Mouse (Mus musculus): Measurements from ENCODE around the gene Olfr556.
"Not testable (repeated sequence)": the region's sequence is repeated elsewhere in the genome, so short reads cannot be mapped to it uniquely, and the experiment has no call there.

The Olfr556 gene

GRCm38 (mm10) chr7:102664599-102664998, at the start of gene Olfr556:
Gene Olfr556 (plus strand): TSS chr7:102664899.
- no peak for DNase-seq (ENCODE audit: low spot score)

GRCm38 (mm10) chr7:102618118-102618517, 46.6 kb upstream of the Olfr556 start, which contains the start of gene Olfr553:
Gene Olfr553 (minus strand): TSS chr7:102618218.
- DNase-seq (ENCODE audit: low spot score), result no peak

GRCm38 (mm10) chr7:102619608-102620007, 45.1 kb upstream of the Olfr556 start:
- DNase-seq (ENCODE audit: low spot score), result no peak

GRCm38 (mm10) chr7:102620368-102620767, 44.3 kb upstream of the Olfr556 start:
- DNase-seq (ENCODE audit: low spot score), result not testable (repeated sequence)

- no peak for DNase-seq (ENCODE audit: low spot score)
Observed at GRCm38 (mm10) chr7:102636665-102637064, 28.0 kb upstream of the Olfr556 start.

GRCm38 (mm10) chr7:102638132-102638531, 26.6 kb upstream of the Olfr556 start, which contains the start of gene Olfr554:
Gene Olfr554 (plus strand): TSS chr7:102638432.
- DNase-seq (ENCODE audit: low spot score), result no peak

- DNase-seq (ENCODE audit: low spot score), result not testable (repeated sequence)
Observed at GRCm38 (mm10) chr7:102644945-102645344, 19.8 kb upstream of the Olfr556 start.

GRCm38 (mm10) chr7:102658523-102658922, 6.2 kb upstream of the Olfr556 start, which contains the start of gene Olfr555:
Gene Olfr555 (plus strand): TSS chr7:102658823.
- no peak for DNase-seq (ENCODE audit: low spot score)

GRCm38 (mm10) chr7:102665378-102665777, 679 bp downstream of the Olfr556 start:
- DNase-seq (ENCODE audit: low spot score), result no peak

- DNase-seq (ENCODE audit: low spot score), result no peak
Observed at GRCm38 (mm10) chr7:102676225-102676624, 11.5 kb downstream of the Olfr556 start.

- DNase-seq (ENCODE audit: low spot score), result no peak
Observed at GRCm38 (mm10) chr7:102681916-102682315, 17.2 kb downstream of the Olfr556 start.

- peak; percentile 92 for DNase-seq (ENCODE audit: low spot score)
Observed at GRCm38 (mm10) chr7:102686944-102687501, 22.3 kb downstream of the Olfr556 start, which contains the start of gene Trim68. Gene Trim68 (minus strand): TSS chr7:102687327.

- no peak for DNase-seq (ENCODE audit: low spot score)
Observed at GRCm38 (mm10) chr7:102695358-102696125, 30.8 kb downstream of the Olfr556 start, which contains the start of gene Olfr557. Gene Olfr557 (plus strand): TSS chr7:102695910.

- no peak for DNase-seq (ENCODE audit: low spot score)
Observed at GRCm38 (mm10) chr7:102698461-102698860, 33.8 kb downstream of the Olfr556 start.

GRCm38 (mm10) chr7:102701915-102702314, 37.2 kb downstream of the Olfr556 start, which contains the start of gene Olfr558:
Gene Olfr558 (plus strand): TSS chr7:102702215.
- no peak for DNase-seq (ENCODE audit: low spot score)

- DNase-seq (ENCODE audit: low spot score), result no peak
Observed at GRCm38 (mm10) chr7:102718970-102719369, 54.3 kb downstream of the Olfr556 start, which contains the start of gene Olfr33. Gene Olfr33 (minus strand): TSS chr7:102719070.

All from testis, postnatal 14 days (tissue).